Mouse (Mus musculus): ENCODE data around the gene Olfr640.

- TF ChIP-seq POLR2A (IDR thresholded peaks at IDR 0.05; ENCODE audit: low read depth, low read length): no peak
- TF ChIP-seq CTCF (IDR thresholded peaks at IDR 0.05; ENCODE audit: borderline replicate concordance, insufficient read depth, low read length): no peak
These were observed 25.4 kb upstream of the Olfr640 start for GRCm38 (mm10) chr7:104050745-104051144.
